Mouse (Mus musculus) heart, adult 2 months (tissue): ENCODE results near the gene Zfand4.

Experiments
- CTCF ChIP-seq: fragments of 200-600 bp; IDR thresholded peaks from 2 replicates; pipeline ENCODE4 v1.8.1; 2022; ENCODE audit warnings: antibody characterized with exemption, mild to moderate bottlenecking, moderate library complexity
- POLR2A ChIP-seq: fragments of 200-500 bp; IDR thresholded peaks from 2 replicates; pipeline ENCODE4 v1.6.1; 2011; ENCODE audit warnings: mild to moderate bottlenecking, low read depth, low read length, control low read depth; ENCODE audit not compliant: insufficient read depth

DNA sequence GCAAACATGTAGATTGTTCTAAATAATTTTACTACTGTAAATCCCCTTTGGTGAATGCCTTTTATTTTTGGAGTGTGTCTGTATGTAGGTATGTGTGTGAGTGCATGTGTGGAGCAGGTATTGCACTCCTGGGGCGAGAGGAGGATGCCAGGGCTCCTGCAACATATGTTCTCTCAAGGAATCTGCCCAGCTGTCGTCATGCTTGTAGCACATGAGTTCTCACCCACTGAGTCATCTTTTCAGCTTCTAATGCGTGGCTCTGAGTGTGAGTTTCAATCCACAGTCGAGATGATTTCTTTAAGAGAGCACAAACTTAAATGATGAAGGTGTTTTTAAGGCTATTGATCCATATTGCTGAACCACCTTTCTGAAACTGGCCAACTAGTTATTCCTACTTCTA lies 87.5 kb downstream of the Zfand4 start:
- TF ChIP-seq POLR2A (no peak), CTCF (no peak)
